Mouse (Mus musculus) T-helper 2 cell (primary cell): ENCODE results near the gene Polh.

Experiments
- in situ Hi-C: fragments of 300-600 bp; cut with MboI, MseI; formaldehyde crosslinking; loops from one replicate; pipeline ENCODE4 v1.15.1; 2025; ENCODE audit warnings: high pct_unique_total_duplicates

Polh gene

DNA sequence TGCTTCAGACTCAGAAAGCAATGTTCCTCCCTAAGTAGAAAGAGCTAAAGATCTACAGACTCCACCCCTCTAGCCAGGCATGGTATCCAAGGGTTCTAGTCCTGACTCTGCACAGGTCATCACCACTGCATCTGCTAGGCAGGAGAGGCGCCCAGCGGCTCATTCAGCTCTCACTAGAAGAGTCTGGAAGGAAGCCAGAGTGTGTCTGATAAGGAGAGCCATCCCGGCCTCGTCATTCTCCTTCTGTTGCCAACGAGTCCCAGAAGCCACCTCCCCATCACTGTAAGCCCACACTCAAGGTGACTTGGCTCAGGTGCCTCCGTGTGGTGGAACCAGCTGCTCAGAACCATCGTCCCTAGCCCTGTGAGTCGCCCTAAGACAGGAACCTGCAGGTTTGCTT lies 69.6 kb downstream of the Polh start:
- in situ Hi-C loops: no loop called here

DNA sequence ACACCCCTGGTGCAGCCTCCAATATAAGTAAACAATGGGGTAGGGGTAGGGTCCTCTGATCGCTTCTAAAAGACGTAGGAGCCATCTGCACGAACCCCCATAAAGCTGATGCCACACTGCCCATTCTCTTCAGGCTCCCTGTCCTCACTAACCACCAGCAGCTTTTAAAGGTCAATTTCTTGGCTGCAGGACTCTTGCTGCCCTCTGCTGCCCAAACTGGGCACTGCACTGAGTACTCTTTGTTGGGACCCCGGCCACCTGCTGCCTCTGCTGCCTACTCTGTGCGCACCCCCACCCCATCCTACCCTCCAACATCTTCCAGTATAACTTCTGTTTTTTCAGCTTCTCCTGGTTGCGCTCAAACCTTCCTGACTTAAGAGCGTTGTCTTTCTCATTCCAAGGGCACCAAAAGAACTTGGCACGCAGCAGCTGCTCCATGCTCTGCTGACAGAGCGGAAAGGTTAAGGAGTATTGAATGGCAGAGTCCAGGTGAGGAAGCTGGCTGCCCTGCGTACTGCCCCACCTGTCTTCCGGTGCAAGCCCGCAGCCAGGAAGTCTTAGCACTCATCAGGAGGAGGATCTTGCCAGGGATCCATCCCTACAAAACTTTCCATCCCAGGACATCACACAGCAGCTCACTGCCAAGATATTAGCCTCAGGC lies 70.3 kb downstream of the Polh start:
- in situ Hi-C loops: no loop called here

DNA sequence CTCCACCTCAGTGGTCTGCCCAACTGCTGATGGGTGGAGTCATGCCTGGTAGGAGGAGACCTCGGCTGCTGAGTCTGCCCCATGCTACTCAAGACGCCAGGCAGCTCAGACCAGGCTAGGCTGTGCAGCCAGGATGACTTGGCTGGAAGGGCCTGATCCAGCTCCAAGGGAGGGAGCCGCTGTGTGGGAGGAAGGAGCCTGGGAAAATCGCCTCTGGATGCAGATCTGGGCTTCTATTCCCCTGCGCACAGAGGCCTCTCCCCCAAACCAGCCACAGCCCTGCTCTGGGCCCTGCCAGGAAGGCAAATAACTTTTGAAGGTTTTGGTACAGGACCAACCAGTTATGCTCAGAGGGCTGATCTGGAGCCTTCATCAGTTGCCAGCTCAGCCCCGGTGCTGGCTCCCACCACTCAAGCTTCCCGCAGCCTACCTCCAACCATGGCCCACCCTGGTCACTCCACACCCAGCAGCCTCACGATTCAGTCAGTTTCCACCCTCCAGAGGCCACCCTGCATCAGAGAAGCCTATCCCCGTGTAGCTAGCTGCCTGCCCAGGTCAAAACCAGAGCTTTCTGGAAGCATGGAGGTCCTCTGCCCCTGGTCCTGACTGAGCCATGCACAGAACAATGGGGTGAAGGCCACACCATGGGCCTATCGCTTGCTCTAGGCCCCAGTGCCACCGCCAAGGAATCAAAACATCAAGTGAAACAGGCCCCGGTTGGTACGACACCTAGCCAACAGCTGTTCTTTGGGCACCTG lies 72.5 kb downstream of the Polh start:
- in situ Hi-C loops: no loop called here

DNA sequence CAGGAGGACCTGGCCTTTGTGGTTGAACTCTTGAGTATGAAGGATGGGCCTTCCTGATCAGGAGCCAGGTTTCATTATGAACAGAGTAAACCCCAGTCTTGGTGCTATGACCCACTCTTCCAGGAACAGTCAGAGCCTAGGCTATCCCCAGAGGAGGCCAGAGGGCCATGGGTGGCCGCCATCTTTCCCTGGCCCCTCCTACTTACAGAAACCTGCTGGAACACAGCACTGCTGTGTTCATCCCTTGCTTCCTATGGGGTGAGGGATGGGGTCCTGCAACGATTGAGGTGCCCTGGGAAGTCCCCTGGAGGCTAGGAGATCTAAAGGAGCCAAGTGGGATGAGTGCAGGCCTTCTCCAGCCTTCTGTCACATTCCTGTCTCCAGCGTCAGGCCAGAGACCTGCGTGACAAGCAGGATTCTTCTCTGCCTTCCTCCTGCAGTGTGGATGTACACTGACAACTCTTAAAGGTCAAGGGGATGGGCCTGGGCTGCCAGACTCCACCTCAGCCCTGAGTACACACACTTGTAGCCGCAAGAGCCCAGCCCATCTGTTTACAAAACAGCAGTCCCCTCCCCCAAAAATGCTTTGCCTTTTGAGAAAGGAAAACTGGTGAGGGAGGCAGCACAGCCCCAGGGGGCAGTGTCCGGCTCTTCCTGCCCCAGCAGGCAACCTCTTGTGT lies 74.5 kb downstream of the Polh start:
- in situ Hi-C loops: no loop called here

DNA sequence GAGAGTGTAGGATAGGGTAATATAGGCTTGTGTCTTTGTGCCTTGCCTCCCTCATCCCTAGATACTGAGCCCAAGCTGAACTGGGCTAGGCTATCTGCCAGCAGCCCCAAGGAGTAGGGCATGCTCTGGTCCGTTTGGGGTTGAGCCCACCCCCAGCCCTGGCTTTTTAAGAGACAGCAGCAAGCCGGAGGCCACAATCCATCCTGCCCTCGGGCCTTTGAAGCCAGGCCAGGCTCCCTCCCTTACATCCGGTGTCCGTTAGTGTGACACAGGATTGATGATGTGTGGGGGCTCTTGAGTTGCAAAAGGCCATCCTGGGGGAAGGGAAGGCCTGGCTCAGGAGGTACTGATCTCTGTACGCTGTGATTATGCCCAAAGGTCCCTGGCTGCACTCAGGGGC lies 75.8 kb downstream of the Polh start:
- in situ Hi-C loops: no loop called here

DNA sequence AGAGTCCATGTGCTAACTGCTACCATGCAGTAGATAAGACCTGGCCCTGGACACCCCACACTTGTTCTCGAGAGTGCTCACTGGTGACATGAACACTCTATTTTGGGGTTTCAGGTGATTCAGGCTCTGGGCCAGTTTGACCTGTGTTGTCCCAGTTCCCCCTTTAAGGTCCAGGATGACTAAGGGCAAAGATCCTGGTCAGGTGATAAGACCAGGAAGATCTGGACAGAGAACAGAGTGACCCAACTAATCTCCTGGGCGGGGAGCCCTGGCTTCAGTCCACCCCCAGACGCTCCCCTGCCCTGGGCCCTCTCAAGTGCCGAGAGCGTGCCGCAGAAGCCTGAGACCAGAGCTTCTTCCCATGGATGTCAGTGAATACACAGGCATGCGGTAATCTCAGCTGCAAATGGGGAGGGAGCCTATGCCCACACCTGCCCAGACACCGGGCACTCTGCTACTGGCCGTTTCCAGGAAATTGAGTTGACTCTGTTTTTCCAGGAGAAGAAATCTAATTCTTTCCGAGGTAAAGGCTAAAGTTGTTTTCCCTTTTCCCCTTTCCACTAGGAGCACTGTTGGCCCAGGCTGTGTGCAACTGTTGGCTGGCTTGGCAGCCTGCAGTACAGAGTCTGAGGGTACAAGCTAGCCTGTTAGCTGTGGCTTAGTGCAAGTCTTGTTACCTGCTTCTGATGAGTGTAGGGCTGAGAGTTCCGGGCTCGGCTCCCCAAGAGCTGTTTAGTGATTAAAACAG lies 78.3 kb downstream of the Polh start:
- in situ Hi-C loops: no loop called here

DNA sequence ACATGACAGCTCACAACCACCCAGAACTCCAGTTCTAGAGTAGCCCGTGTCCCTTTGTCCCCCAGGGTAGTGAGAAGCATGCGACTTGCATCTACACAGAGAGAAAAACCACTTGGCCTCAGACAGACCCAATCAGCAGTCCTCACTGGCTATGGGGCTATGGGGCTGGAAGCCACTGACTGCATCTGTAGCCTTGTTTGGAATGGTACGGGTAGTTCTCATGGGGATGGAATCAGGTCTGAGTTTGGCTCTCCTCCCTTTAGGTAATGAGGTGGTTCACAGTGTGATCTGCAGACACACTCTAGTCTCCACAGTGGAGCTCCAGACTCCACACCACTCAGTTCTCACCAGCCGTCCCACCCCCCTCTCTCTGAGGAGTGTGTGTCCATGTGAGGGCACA lies 79.2 kb downstream of the Polh start:
- in situ Hi-C loops: no loop called here

DNA sequence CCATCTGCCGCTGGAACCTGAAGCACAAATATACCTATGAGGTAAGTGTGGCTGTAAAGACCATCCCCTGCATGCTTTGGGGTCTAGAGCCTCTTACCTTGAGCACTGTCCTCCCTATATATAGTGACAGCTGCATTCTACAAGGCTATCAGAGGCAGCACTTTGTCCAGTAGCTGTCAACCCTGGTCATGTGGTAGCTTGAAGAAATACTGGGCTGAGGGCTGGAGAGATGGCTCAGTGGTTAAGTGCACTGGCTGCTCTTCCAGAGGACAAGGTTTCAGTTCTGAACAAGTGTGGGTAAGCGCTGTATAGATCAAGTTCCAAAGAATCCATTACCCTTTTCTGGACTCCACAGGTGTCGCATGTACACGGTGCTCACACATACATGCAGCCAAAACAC lies 79.7 kb downstream of the Polh start:
- in situ Hi-C loops: no loop called here
